Comparison of ENCODE assay signal across 8 mouse cellular contexts in the genomic region with DNA sequence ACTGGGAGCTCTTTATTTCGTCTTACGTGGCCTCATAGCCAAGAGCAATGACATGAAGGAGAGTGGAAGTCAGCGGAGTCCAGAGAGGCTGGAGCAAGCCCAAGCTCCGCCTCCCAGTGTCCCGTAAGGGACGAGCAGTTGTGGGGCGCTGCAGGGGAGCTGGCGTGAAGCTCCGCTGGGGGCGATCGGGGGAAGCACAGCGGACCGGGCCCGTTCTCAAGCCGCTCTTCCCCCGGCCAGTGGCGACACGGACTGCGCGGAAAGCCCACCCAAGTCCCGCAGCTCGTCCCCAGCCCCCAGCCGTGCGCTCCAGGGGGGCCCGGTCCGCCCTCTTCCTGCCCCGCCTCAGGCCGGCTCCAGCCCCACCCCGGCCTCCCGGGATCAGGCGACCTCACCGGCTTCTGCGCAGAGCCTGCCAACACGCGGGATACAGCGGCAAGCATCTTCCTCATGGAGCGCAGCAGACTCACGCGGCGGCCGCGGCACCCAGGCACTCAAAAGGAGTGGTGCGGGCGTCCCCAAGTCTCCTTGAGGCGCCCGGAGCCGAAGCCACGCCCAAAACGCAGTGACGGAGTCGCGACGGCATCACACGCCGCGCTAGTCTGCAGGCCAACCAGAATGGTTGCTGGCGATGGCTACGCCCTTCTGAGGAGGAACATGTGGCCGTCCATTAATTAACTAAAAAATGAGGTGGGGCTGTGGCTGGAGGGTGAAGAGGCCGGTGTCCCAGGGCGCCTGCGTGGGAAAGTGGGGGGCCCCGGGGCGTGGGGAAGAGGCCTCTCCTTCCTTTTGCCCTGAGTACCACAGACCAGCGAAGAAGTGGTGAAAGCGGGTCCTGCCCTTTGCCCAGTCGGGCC. TPM values are rescaled to one million over a fixed set of nuclear protein-coding genes. Genes with fewer than 3 reads are reported as not detected.
DNase-seq lines count a peak whose midpoint lies in the region; ATAC-seq lines count a peak whose summit lies in the region.

Pdha1 (minus strand) TSS at position 553 of the 857 bp plus-strand sequence.

- peak within 1 kb of the TSS; percentile 68 for H3K9ac ChIP-seq in intestine, embryonic 14.5 days (ENCODE audit: low read length)

- H3K36me3 ChIP-seq in intestine, embryonic 14.5 days (ENCODE audit: control insufficient read depth, insufficient read depth, low read length): no peaks in the 10 kb centered on the region

- peak within 1 kb of the TSS; percentile 53 for H3K4me2 ChIP-seq in intestine, embryonic 14.5 days (ENCODE audit: low read length)

- no peaks in the 10 kb centered on the region for H3K9me3 ChIP-seq in intestine, embryonic 14.5 days (ENCODE audit: control insufficient read depth, low read length)

- peak; percentile 96 for ATAC-seq in intestine, embryonic 14.5 days (replicated peaks; ENCODE audit: low FRiP score, low TSS enrichment, low read depth)

- H3K27me3 ChIP-seq in intestine, embryonic 14.5 days (replicated peaks; ENCODE audit: control insufficient read depth, insufficient read depth, low read length): no peaks in the 10 kb centered on the region

- H3K27ac ChIP-seq in intestine, embryonic 14.5 days (ENCODE audit: low read depth): peak within 1 kb of the TSS; percentile 93

- 13% methylated on average over 41 of the region's 67 CpGs for WGBS in intestine, embryonic 14.5 days

- peak; percentile 89 for DNase-seq in adipocyte (ENCODE audit: low spot score)
- peak; percentile 93 for DNase-seq in embryo, embryonic 10 days (ENCODE audit: low spot score)
- peak; percentile 87 for DNase-seq in gastrocnemius, postnatal 14 days
- peak; percentile 81 for DNase-seq in intestine, embryonic 14.5 days (ENCODE audit: low spot score)
- peak; percentile 84 for DNase-seq in left cerebral cortex, postnatal 14 days (ENCODE audit: low spot score in 2 of 2)
- DNase-seq in mesoderm, embryonic 11.5 days (ENCODE audit: low read depth, low spot score): peak; percentile 87
- peak; percentile 84 to 87 for DNase-seq in right cerebral cortex, postnatal 36 days (ENCODE audit: low spot score in 2 of 2)
- DNase-seq in yolk sac, embryonic 10.5 days (ENCODE audit: low spot score): peak; percentile 85

- no peaks in the 10 kb centered on the region for H3K4me1 ChIP-seq in intestine, embryonic 14.5 days (replicated peaks; ENCODE audit: control insufficient read depth, insufficient read depth, low read length)

- H3K4me3 ChIP-seq in intestine, embryonic 14.5 days (ENCODE audit: low read depth, low read length): peak within 1 kb of the TSS; percentile 54

- intact Hi-C loops in gastrocnemius, postnatal 14 days (cut with DNase I; ENCODE audit: low total_unique reads): no loop called here
- intact Hi-C loops in left cerebral cortex, postnatal 14 days (cut with DNase I): no loop called here

RNA-seq across cellular contexts. Expression of gene Pdha1, which starts in this region (rescaled TPM):
- total RNA-seq in gastrocnemius, postnatal 14 days (2021): 100 to 1,000 TPM; 384 to 509 TPM
- 120 and 126 TPM in 2 replicates for polyA plus RNA-seq in intestine, embryonic 14.5 days (2014; fragmentation: Nextera tagmentation; extraction: Ambion mirVana)
- total RNA-seq in left cerebral cortex, postnatal 14 days (2021): 100 to 1,000 TPM; 290 to 305 TPM

Comparison
In these comparisons a context has a peak if more than half of its experiments do, and no peak if none do; other contexts are left out.
1. Peak in every context shown above with its lines: DNase-seq, ATAC-seq, H3K4me3 ChIP-seq and H3K27ac ChIP-seq.